In the genomic region with DNA sequence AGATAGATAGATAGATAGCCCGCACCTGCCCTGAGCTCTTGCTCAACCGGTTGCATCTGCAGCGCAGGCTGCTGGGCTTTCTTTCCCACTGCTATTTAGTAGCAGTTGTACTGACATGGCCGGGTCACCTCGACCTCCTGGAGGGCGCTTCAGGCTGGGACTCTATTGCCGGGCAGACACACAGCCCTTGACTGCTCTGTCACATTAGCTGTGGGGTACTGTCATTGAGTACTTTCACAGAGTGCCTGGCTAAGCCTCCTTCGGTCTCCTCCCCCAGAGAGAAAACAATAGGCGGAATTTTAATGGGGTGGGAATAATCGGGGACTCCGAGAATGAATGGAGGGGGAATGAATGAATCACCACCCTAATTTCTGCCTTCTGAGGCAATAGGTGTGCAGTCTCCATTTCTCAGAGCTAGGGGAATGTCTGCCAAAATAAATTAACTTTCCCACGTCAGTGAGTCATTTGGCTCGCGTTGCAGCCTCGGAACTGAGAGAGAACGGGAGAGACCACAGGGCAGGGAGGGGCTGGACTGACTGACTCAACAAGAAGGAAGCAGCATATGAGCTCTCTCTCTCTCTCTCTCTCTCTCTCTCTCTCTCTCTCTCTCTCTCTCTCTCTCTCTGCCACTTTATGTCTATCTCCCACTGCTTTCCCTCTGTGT, we compare ENCODE assay signal across 8 mouse cellular contexts.
DNase-seq lines count a peak whose midpoint lies in the region; ATAC-seq and TF ChIP-seq lines count a peak whose summit lies in the region.

No protein-coding gene starts in this region.

- H3K27ac ChIP-seq in layer of hippocampus, adult 2 months = no peak overlapping the region
- H3K27ac ChIP-seq in neural tube, embryonic 15.5 days (replicated peaks) = 0 out of 2 replicates have a peak overlapping the region, but pooled peaks have one; percentile 28

- peaks cover 4% of the 10 kb centered on the region; the same call in 1 of the 2 replicates for H3K4me1 ChIP-seq in lung, adult 2 months (ENCODE audit: control insufficient read depth, insufficient read depth, low read length)
- peaks cover 18% of the 10 kb centered on the region for H3K4me1 ChIP-seq in neural tube, embryonic 15.5 days

- H3K9ac ChIP-seq in neural tube, embryonic 15.5 days (replicated peaks) = no peak overlapping the region; the same call in 1 of the 2 replicates

- H3K36me3 ChIP-seq in neural tube, embryonic 15.5 days = no peaks in the 10 kb centered on the region

- peak; percentile 59 for ATAC-seq in neural tube, embryonic 15.5 days (ENCODE audit: low FRiP score)

- peak overlapping the region; percentile 37 for H3K4me3 ChIP-seq in layer of hippocampus, adult 2 months
- no peak overlapping the region for H3K4me3 ChIP-seq in lung, adult 2 months (replicated peaks; ENCODE audit: extremely low read depth, low read depth, low read length)
- H3K4me3 ChIP-seq in neural tube, embryonic 15.5 days (replicated peaks) = peak overlapping the region; percentile 21

- peak overlapping the region; percentile 56 for H3K4me2 ChIP-seq in neural tube, embryonic 15.5 days

- TF ChIP-seq CTCF in layer of hippocampus, adult 2 months (conservative IDR thresholded peaks at IDR 0.05) = no peak
- no peak for TF ChIP-seq CTCF in lung, adult 2 months (IDR thresholded peaks at IDR 0.05; ENCODE audit: insufficient read depth, low read length)

- 11% methylated on average over 16 of the region's 16 CpGs for whole genome bisulfite sequencing in lung, adult 2 months
- 3% methylated on average over 16 of the region's 16 CpGs for WGBS in neural tube, embryonic 15.5 days

- H3K9me3 ChIP-seq in neural tube, embryonic 15.5 days (replicated peaks) = no peaks in the 10 kb centered on the region

- H3K27me3 ChIP-seq in neural tube, embryonic 15.5 days (replicated peaks) = no peaks in the 10 kb centered on the region; the same call in 1 of the 2 replicates

- no peak for TF ChIP-seq POLR2A in lung, adult 2 months (IDR thresholded peaks at IDR 0.05; ENCODE audit: borderline replicate concordance, extremely low read depth, low read depth, low read length)

- peak; percentile 35 for DNase-seq in testis, postnatal 14 days (ENCODE audit: low spot score)
- DNase-seq in testis, postnatal 10 days (ENCODE audit: low spot score) = no peak
- DNase-seq in forelimb bud, embryonic 11.5 days (ENCODE audit: low read depth, low spot score) = peak; percentile 56
- DNase-seq in heart, postnatal 36 days = peak; percentile 60 to 76
- peak; percentile 24 to 73 for DNase-seq in layer of hippocampus, adult 2 months (ENCODE audit: low spot score in 2 of 2)
- DNase-seq in lung, adult 2 months = peak; percentile 32
- DNase-seq in thymus, postnatal 4 days = no peak

- intact Hi-C loops in heart, postnatal 36 days (cut with DNase I) = loop anchor here (2.0 to 5.0 kb wide), 2 partner anchors 34 to 77 kb away; no protein-coding TSS in a partner anchor

Comparison
In these comparisons a context has a peak if more than half of its experiments do, and no peak if none do; other contexts are left out.
1. DNase-seq: peak in testis, postnatal 14 days (single experiment), forelimb bud, embryonic 11.5 days (single experiment), heart, postnatal 36 days (2 of 2), layer of hippocampus, adult 2 months (2 of 2) and lung, adult 2 months (single experiment); none in testis, postnatal 10 days (single experiment) and thymus, postnatal 4 days (single experiment).